Mouse (Mus musculus) intestine, postnatal 0 days (tissue): ENCODE data around the gene Otop3. TPM values are rescaled to one million over a fixed set of nuclear protein-coding genes. Genes with fewer than 3 reads are reported as not detected.
A peak's percentile ranks its signal among the peaks of the same experiment; 100 is the strongest.

Experiments
- ATAC-seq: fragments of 200-750 bp; cut with Nextera tagmentation; 2 replicates; pipeline ENCODE4 v1.8.0; 2017; ENCODE audit warnings: mild to moderate bottlenecking, moderate TSS enrichment, moderate library complexity
- H3K27ac ChIP-seq: fragments of 300-500 bp; sonication (generic); 2 replicates; pipeline ENCODE4 v1.5.1; 2014; ENCODE audit warnings: mild to moderate bottlenecking, low read depth, low read length, moderate library complexity
- H3K27me3 ChIP-seq: fragments of 300-500 bp; sonication (generic); replicated peaks from 2 replicates; pipeline ENCODE4 v1.6.1; 2014; ENCODE audit warnings: low read length, mixed read lengths; ENCODE audit not compliant: control insufficient read depth, insufficient read depth
- H3K36me3 ChIP-seq: fragments of 300-500 bp; sonication (generic); 2 replicates; pipeline ENCODE4 v1.6.1; 2014; ENCODE audit warnings: mild to moderate bottlenecking, moderate library complexity; ENCODE audit not compliant: control insufficient read depth, insufficient read depth
- H3K4me1 ChIP-seq: fragments of 300-500 bp; sonication (generic); replicated peaks from 2 replicates; pipeline ENCODE4 v1.6.1; 2014; ENCODE audit warnings: antibody characterized with exemption, low read length, mixed read lengths; ENCODE audit not compliant: control insufficient read depth, insufficient read depth
- H3K4me2 ChIP-seq: fragments of 300-500 bp; sonication (generic); replicated peaks from 2 replicates; pipeline ENCODE4 v1.6.1; 2014; ENCODE audit warnings: low read depth, mild to moderate bottlenecking, moderate library complexity
- H3K4me3 ChIP-seq: fragments of 300-500 bp; sonication (generic); 2 replicates; pipeline ENCODE4 v1.5.1; 2014; ENCODE audit warnings: low read depth, low read length
- H3K9ac ChIP-seq: fragments of 300-500 bp; sonication (generic); 2 replicates; pipeline ENCODE4 v1.6.1; 2014; ENCODE audit warnings: mild to moderate bottlenecking, low read depth, low read length
- H3K9me3 ChIP-seq: fragments of 300-500 bp; sonication (generic); 2 replicates; pipeline ENCODE4 v1.6.1; 2016; ENCODE audit warnings: mixed run types; ENCODE audit not compliant: control insufficient read depth
- CTCF ChIP-seq: sonication (generic); IDR thresholded peaks from 2 replicates; pipeline ENCODE4 v1.5.1; 2016; ENCODE audit warnings: low read depth, mild to moderate bottlenecking, control low read depth, antibody characterized with exemption, moderate library complexity
- WGBS: fragments of 180-500 bp; shearing (Covaris S2); extraction: QIAGEN DNeasy Blood & Tissue Kit; methylation state at CpG from one replicate; pipeline ENCODE4 v1.1.7; 2014; 5-methylcytosine and 5-hydroxymethylcytosine counted together
- polyA plus RNA-seq: library from polyadenylated mRNA; unstranded; fragments of >200 nt; fragmentation: Nextera tagmentation; extraction: Ambion mirVana; gene quantifications from 2 replicates; pipeline ENCODE4 v1.2.1, GENCODE M21; 2015

Otop3 gene
- polyA plus RNA-seq, 1 experiment from 2014 or later = 2.3 TPM

DNA sequence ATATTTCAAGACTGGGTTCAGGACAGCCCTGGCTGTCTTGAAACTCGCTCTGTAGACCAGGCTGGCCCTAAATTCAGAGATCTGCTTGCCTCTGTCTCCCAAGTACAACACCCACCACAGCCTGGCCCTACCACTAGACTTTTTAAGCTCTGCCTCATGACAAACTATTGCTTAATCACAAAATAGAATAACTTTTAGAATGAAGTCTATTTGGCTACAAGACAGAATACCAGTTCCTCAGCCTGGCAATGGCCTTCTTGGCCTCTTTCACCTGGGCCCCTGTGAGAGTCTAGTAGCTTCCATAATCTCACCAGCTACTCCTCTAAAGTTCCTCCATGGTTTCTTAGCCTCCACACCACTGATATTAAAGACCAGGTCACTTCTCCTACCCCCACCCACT is 44.2 kb upstream of the Otop3 start:
- H3K4me2 ChIP-seq = no peak overlapping the region
- 0 out of 2 replicates have a peak, but pooled peaks cover 3% of the 10 kb centered on the region for H3K4me1 ChIP-seq
- H3K9me3 ChIP-seq = no peaks in the 10 kb centered on the region
- no peak overlapping the region for H3K4me3 ChIP-seq
- TF ChIP-seq CTCF = no peak
- H3K36me3 ChIP-seq = no peaks in the 10 kb centered on the region
- H3K27ac ChIP-seq = no peak overlapping the region
- H3K9ac ChIP-seq = no peak overlapping the region
- WGBS = 90% methylated on average over 1 of the region's 1 CpGs
- no peak for ATAC-seq
- H3K27me3 ChIP-seq = no peaks in the 10 kb centered on the region

DNA sequence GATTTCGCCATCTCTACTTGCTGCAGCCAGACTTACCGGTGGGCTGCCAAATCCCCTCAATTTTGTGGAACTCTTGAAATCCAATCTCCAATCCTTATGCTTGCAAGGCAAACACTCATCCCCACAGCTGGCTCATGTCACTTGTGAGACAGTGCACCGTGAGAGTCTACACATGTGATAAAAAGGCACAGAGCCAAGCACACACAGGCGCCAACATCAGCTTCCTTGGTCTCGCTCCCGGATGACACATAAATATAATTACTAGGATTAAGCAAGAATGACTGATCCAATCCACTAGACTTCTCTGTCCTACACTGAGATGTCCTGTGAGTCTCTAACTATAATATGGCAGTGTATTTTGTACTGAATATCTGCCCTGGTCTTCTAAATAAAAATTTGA is 43.6 kb upstream of the Otop3 start:
- no peaks in the 10 kb centered on the region for H3K27me3 ChIP-seq
- H3K4me3 ChIP-seq = no peak overlapping the region
- no peak overlapping the region for H3K27ac ChIP-seq
- WGBS = 51% methylated on average over 6 of the region's 6 CpGs
- H3K4me1 ChIP-seq = 0 out of 2 replicates have a peak, but pooled peaks cover 3% of the 10 kb centered on the region
- H3K36me3 ChIP-seq = no peaks in the 10 kb centered on the region
- H3K9me3 ChIP-seq = no peaks in the 10 kb centered on the region
- H3K4me2 ChIP-seq = no peak overlapping the region
- no peak overlapping the region for H3K9ac ChIP-seq
- ATAC-seq = no peak
- no peak for TF ChIP-seq CTCF

DNA sequence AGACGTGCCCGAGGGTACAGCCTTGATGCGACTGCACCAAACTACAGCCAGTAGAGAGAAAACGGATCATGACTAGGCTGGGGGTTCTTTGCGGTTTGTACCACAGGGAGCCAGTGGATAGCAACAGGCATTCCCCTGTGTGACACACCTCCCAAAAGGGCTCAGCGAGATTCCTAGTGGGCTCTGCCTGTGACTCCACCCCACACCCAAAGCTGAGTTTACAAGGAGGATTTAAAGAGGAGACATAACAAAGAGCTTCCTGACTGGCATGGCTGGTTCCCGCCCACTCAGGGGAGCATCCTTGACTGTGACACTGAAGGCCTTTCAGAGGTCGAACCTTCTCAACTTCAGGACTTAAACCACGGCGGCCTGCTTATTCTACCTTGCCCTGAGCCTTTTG is 43.0 kb upstream of the Otop3 start:
- Histone ChIP-seq H3K9me3 (no peaks in the 10 kb centered on the region), H3K4me1 (0 out of 2 replicates have a peak, but pooled peaks cover 3% of the 10 kb centered on the region), H3K4me3 (no peak overlapping the region), H3K27ac (no peak overlapping the region), H3K27me3 (no peaks in the 10 kb centered on the region), H3K36me3 (no peaks in the 10 kb centered on the region), H3K9ac (no peak overlapping the region), H3K4me2 (no peak overlapping the region)
- no peak for TF ChIP-seq CTCF
- WGBS = 73% methylated on average over 10 of the region's 10 CpGs
- ATAC-seq = no peak

GRCm38 (mm10) chr11:115292631-115293375 is 41.7 kb upstream of the Otop3 start:
- no peak for TF ChIP-seq CTCF
- H3K4me3 ChIP-seq = no peak overlapping the region
- H3K27ac ChIP-seq = peak overlapping the region; percentile 54; the same call in 1 of the 2 replicates
- H3K9me3 ChIP-seq = no peaks in the 10 kb centered on the region
- no peaks in the 10 kb centered on the region for H3K27me3 ChIP-seq
- ATAC-seq = peak; percentile 48; the same call in 1 of the 2 replicates
- H3K36me3 ChIP-seq = no peaks in the 10 kb centered on the region
- H3K4me1 ChIP-seq = peaks cover 3% of the 10 kb centered on the region; the same call in 1 of the 2 replicates
- WGBS = 37% methylated on average over 14 of the region's 14 CpGs
- H3K9ac ChIP-seq = no peak overlapping the region
- no peak overlapping the region for H3K4me2 ChIP-seq

DNA sequence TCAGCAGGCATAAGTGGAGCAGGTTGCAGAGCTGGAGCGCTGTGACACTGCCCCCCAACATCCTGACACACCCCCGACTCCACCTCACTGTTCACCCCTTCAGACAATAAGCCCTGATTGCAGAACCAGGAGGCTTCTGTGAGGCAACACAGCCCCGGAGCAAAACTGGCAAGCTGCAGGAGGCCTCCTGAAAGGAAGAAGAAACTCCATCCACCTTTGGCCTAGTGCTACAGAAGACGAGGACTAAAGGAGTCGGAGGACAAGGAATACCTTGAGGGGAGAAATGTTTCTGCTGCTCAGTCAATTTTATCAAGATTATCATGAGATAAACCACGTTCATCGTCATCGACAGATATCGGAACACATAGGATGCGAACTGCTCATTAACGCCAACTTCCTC is 38.6 kb upstream of the Otop3 start:
- no peak overlapping the region for H3K9ac ChIP-seq
- no peak for ATAC-seq
- H3K27ac ChIP-seq = no peak overlapping the region
- no peak for TF ChIP-seq CTCF
- peaks cover 3% of the 10 kb centered on the region; the same call in 1 of the 2 replicates for H3K4me1 ChIP-seq
- no peaks in the 10 kb centered on the region for H3K9me3 ChIP-seq
- H3K36me3 ChIP-seq = no peaks in the 10 kb centered on the region
- H3K4me3 ChIP-seq = no peak overlapping the region
- H3K4me2 ChIP-seq = no peak overlapping the region
- 82% methylated on average over 11 of the region's 11 CpGs for WGBS
- no peaks in the 10 kb centered on the region for H3K27me3 ChIP-seq

DNA sequence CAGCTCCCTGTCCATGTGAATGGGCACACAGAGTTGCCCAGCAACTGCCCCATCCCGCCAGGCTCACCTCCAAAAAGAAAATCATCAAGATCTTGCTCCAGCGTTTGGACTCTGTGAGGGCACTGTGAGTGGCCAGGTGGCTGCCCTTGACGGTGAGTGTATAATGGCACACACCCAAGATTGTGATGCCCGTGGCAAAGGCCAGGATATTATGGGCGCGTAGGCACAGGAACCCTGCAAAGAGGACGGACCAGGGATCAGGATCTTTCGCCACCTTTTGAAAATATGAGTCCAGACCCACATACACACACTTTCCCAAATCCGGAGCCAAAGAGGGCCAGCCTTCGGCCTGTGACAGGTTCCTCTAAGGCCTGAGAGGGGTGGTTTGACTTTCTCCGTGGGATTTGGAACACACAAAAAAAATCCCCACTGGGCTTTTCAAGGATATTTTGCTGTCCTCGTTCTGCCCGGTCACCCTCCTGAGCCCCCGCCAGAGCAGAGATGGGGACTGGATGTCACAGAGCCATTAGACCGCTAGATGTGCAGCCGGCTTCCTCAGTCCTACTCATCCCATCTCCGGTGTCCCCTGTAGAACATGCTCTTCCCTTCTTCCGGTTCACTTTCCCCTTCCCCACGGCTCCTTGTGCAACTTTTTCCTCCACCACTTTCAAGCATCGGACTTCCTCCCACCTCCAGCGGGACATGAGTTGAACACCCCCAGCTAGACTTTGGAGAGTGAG is 37.9 kb upstream of the Otop3 start:
- peak overlapping the region; percentile 40 for H3K4me3 ChIP-seq
- H3K27me3 ChIP-seq = no peaks in the 10 kb centered on the region
- H3K9ac ChIP-seq = no peak overlapping the region
- peak overlapping the region; percentile 87 for H3K4me2 ChIP-seq
- H3K4me1 ChIP-seq = peaks cover 3% of the 10 kb centered on the region; the same call in 1 of the 2 replicates
- WGBS = 47% methylated on average over 21 of the region's 21 CpGs
- no peak for TF ChIP-seq CTCF
- no peaks in the 10 kb centered on the region for H3K36me3 ChIP-seq
- no peak for ATAC-seq
- no peak overlapping the region for H3K27ac ChIP-seq
- no peaks in the 10 kb centered on the region for H3K9me3 ChIP-seq
